Mouse (Mus musculus): ENCODE measurements around the gene Lpgat1. TPM values are rescaled to one million over a fixed set of nuclear protein-coding genes. Genes with fewer than 3 reads are reported as not detected.

Gene Lpgat1
- polyA plus RNA-seq, 1 experiment from 2014 or later = 58.0 TPM

GRCm38 (mm10) chr1:191785108-191785507 is 67.5 kb downstream of the Lpgat1 start:
- no peak overlapping the region for H3K4me2 ChIP-seq
- no peak for ATAC-seq (replicated peaks; ENCODE audit: insufficient number of reproducible peaks, low FRiP score, low TSS enrichment)

GRCm38 (mm10) chr1:191786255-191786654 is 68.6 kb downstream of the Lpgat1 start:
- ATAC-seq (replicated peaks; ENCODE audit: insufficient number of reproducible peaks, low FRiP score, low TSS enrichment) = no peak
- no peaks in the 10 kb centered on the region for H3K4me1 ChIP-seq (ENCODE audit: control insufficient read depth, insufficient read depth, low read length)

More at GRCm38 (mm10) chr1:191785108-191785507, 67.5 kb downstream of the Lpgat1 start:
- peaks cover 3% of the 10 kb centered on the region for H3K36me3 ChIP-seq (ENCODE audit: control insufficient read depth, insufficient read depth, low read length)
- H3K9me3 ChIP-seq (replicated peaks; ENCODE audit: control insufficient read depth, low read length) = 0 out of 2 replicates have a peak, but pooled peaks cover 2% of the 10 kb centered on the region
- no peak overlapping the region for H3K9ac ChIP-seq (ENCODE audit: low read depth, low read length)
- H3K4me3 ChIP-seq (ENCODE audit: low read depth, low read length) = no peak overlapping the region
- peaks cover 4% of the 10 kb centered on the region for H3K4me1 ChIP-seq (ENCODE audit: control insufficient read depth, insufficient read depth, low read length)
- 71% methylated on average over 11 of the region's 11 CpGs for WGBS (ENCODE audit: insufficient replicate concordance)
- H3K27ac ChIP-seq (ENCODE audit: low read depth, low read length) = no peak overlapping the region
- no peaks in the 10 kb centered on the region for H3K27me3 ChIP-seq (ENCODE audit: control insufficient read depth, insufficient read depth, low read length)

GRCm38 (mm10) chr1:191787379-191787778 is 69.7 kb downstream of the Lpgat1 start:
- no peak overlapping the region for H3K9ac ChIP-seq (ENCODE audit: low read depth, low read length)
- H3K27ac ChIP-seq (ENCODE audit: low read depth, low read length) = no peak overlapping the region
- H3K4me1 ChIP-seq (ENCODE audit: control insufficient read depth, insufficient read depth, low read length) = no peaks in the 10 kb centered on the region
- no peak overlapping the region for H3K4me3 ChIP-seq (ENCODE audit: low read depth, low read length)
- H3K9me3 ChIP-seq (replicated peaks; ENCODE audit: control insufficient read depth, low read length) = 0 out of 2 replicates have a peak, but pooled peaks cover 2% of the 10 kb centered on the region
- H3K36me3 ChIP-seq (ENCODE audit: control insufficient read depth, insufficient read depth, low read length) = no peaks in the 10 kb centered on the region
- 40% methylated on average over 3 of the region's 4 CpGs for WGBS (ENCODE audit: insufficient replicate concordance)
- no peaks in the 10 kb centered on the region for H3K27me3 ChIP-seq (ENCODE audit: control insufficient read depth, insufficient read depth, low read length)
- no peak overlapping the region for H3K4me2 ChIP-seq
- ATAC-seq (replicated peaks; ENCODE audit: insufficient number of reproducible peaks, low FRiP score, low TSS enrichment) = no peak

More at GRCm38 (mm10) chr1:191786255-191786654, 68.6 kb downstream of the Lpgat1 start:
- Histone ChIP-seq H3K4me2 (no peak overlapping the region), H3K9me3 (replicated peaks; ENCODE audit: control insufficient read depth, low read length) (0 out of 2 replicates have a peak, but pooled peaks cover 2% of the 10 kb centered on the region), H3K27me3 (ENCODE audit: control insufficient read depth, insufficient read depth, low read length) (no peaks in the 10 kb centered on the region), H3K9ac (ENCODE audit: low read depth, low read length) (no peak overlapping the region), H3K4me3 (ENCODE audit: low read depth, low read length) (no peak overlapping the region), H3K36me3 (ENCODE audit: control insufficient read depth, insufficient read depth, low read length) (peaks cover 2% of the 10 kb centered on the region; the same call in 1 of the 2 replicates), H3K27ac (ENCODE audit: low read depth, low read length) (no peak overlapping the region)
- WGBS (ENCODE audit: insufficient replicate concordance) = 67% methylated on average over 6 of the region's 6 CpGs

GRCm38 (mm10) chr1:191792991-191793390 is 75.4 kb downstream of the Lpgat1 start:
- no peaks in the 10 kb centered on the region for H3K36me3 ChIP-seq (ENCODE audit: control insufficient read depth, insufficient read depth, low read length)
- peaks cover 6% of the 10 kb centered on the region for H3K4me1 ChIP-seq (ENCODE audit: control insufficient read depth, insufficient read depth, low read length)
- no peak for ATAC-seq (replicated peaks; ENCODE audit: insufficient number of reproducible peaks, low FRiP score, low TSS enrichment)
- H3K9ac ChIP-seq (ENCODE audit: low read depth, low read length) = no peak overlapping the region
- H3K27me3 ChIP-seq (ENCODE audit: control insufficient read depth, insufficient read depth, low read length) = no peaks in the 10 kb centered on the region
- 0 out of 2 replicates have a peak, but pooled peaks cover 2% of the 10 kb centered on the region for H3K9me3 ChIP-seq (replicated peaks; ENCODE audit: control insufficient read depth, low read length)
- no peak overlapping the region for H3K4me3 ChIP-seq (ENCODE audit: low read depth, low read length)
- whole genome bisulfite sequencing (ENCODE audit: insufficient replicate concordance) = 77% methylated on average over 8 of the region's 8 CpGs
- no peak overlapping the region for H3K4me2 ChIP-seq
- no peak overlapping the region for H3K27ac ChIP-seq (ENCODE audit: low read depth, low read length)

GRCm38 (mm10) chr1:191793888-191794532 is 76.4 kb downstream of the Lpgat1 start:
- Histone ChIP-seq H3K9ac (ENCODE audit: low read depth, low read length) (no peak overlapping the region), H3K36me3 (ENCODE audit: control insufficient read depth, insufficient read depth, low read length) (no peaks in the 10 kb centered on the region), H3K27ac (ENCODE audit: low read depth, low read length) (no peak overlapping the region), H3K4me1 (ENCODE audit: control insufficient read depth, insufficient read depth, low read length) (peaks cover 6% of the 10 kb centered on the region), H3K9me3 (replicated peaks; ENCODE audit: control insufficient read depth, low read length) (0 out of 2 replicates have a peak, but pooled peaks cover 2% of the 10 kb centered on the region), H3K27me3 (ENCODE audit: control insufficient read depth, insufficient read depth, low read length) (no peaks in the 10 kb centered on the region), H3K4me3 (ENCODE audit: low read depth, low read length) (no peak overlapping the region), H3K4me2 (no peak overlapping the region)
- 0 out of 2 replicates have a peak, but pooled peaks have one; percentile 18 for ATAC-seq (replicated peaks; ENCODE audit: insufficient number of reproducible peaks, low FRiP score, low TSS enrichment)
- 69% methylated on average over 7 of the region's 7 CpGs for WGBS (ENCODE audit: insufficient replicate concordance)

GRCm38 (mm10) chr1:191796238-191796896 is 78.7 kb downstream of the Lpgat1 start:
- H3K4me2 ChIP-seq = no peak overlapping the region
- ATAC-seq (replicated peaks; ENCODE audit: insufficient number of reproducible peaks, low FRiP score, low TSS enrichment) = no peak
- H3K36me3 ChIP-seq (ENCODE audit: control insufficient read depth, insufficient read depth, low read length) = no peaks in the 10 kb centered on the region
- no peak overlapping the region for H3K4me3 ChIP-seq (ENCODE audit: low read depth, low read length)
- WGBS (ENCODE audit: insufficient replicate concordance) = 72% methylated on average over 4 of the region's 4 CpGs
- H3K9me3 ChIP-seq (replicated peaks; ENCODE audit: control insufficient read depth, low read length) = no peaks in the 10 kb centered on the region
- H3K27ac ChIP-seq (ENCODE audit: low read depth, low read length) = no peak overlapping the region
- peaks cover 6% of the 10 kb centered on the region for H3K4me1 ChIP-seq (ENCODE audit: control insufficient read depth, insufficient read depth, low read length)
- H3K9ac ChIP-seq (ENCODE audit: low read depth, low read length) = no peak overlapping the region
- H3K27me3 ChIP-seq (ENCODE audit: control insufficient read depth, insufficient read depth, low read length) = no peaks in the 10 kb centered on the region

GRCm38 (mm10) chr1:191802093-191802819 is 84.6 kb downstream of the Lpgat1 start:
- no peak for ATAC-seq (replicated peaks; ENCODE audit: insufficient number of reproducible peaks, low FRiP score, low TSS enrichment)
- Histone ChIP-seq H3K4me2 (no peak overlapping the region), H3K4me3 (ENCODE audit: low read depth, low read length) (no peak overlapping the region), H3K36me3 (ENCODE audit: control insufficient read depth, insufficient read depth, low read length) (no peaks in the 10 kb centered on the region), H3K27ac (ENCODE audit: low read depth, low read length) (no peak overlapping the region), H3K9ac (ENCODE audit: low read depth, low read length) (no peak overlapping the region), H3K4me1 (ENCODE audit: control insufficient read depth, insufficient read depth, low read length) (peaks cover 5% of the 10 kb centered on the region; the same call in 1 of the 2 replicates), H3K9me3 (replicated peaks; ENCODE audit: control insufficient read depth, low read length) (no peaks in the 10 kb centered on the region), H3K27me3 (ENCODE audit: control insufficient read depth, insufficient read depth, low read length) (no peaks in the 10 kb centered on the region)
- 60% methylated on average over 9 of the region's 9 CpGs for WGBS (ENCODE audit: insufficient replicate concordance)

- Histone ChIP-seq H3K4me2 (no peak overlapping the region), H3K27me3 (ENCODE audit: control insufficient read depth, insufficient read depth, low read length) (no peaks in the 10 kb centered on the region), H3K36me3 (ENCODE audit: control insufficient read depth, insufficient read depth, low read length) (no peaks in the 10 kb centered on the region), H3K4me3 (ENCODE audit: low read depth, low read length) (no peak overlapping the region), H3K4me1 (ENCODE audit: control insufficient read depth, insufficient read depth, low read length) (peaks cover 5% of the 10 kb centered on the region; the same call in 1 of the 2 replicates), H3K9ac (ENCODE audit: low read depth, low read length) (no peak overlapping the region), H3K9me3 (replicated peaks; ENCODE audit: control insufficient read depth, low read length) (no peaks in the 10 kb centered on the region), H3K27ac (ENCODE audit: low read depth, low read length) (no peak overlapping the region)
- 54% methylated on average over 10 of the region's 10 CpGs for WGBS (ENCODE audit: insufficient replicate concordance)
- no peak; the same call in 1 of the 2 replicates for ATAC-seq (replicated peaks; ENCODE audit: insufficient number of reproducible peaks, low FRiP score, low TSS enrichment)
Measured at GRCm38 (mm10) chr1:191802820-191803655, 85.4 kb downstream of the Lpgat1 start.
